In genomic region chr17:33812990-33813389, GRCm38 (mm10) we compare ENCODE assay signal across 9 mouse cellular contexts. TPM values are rescaled to one million over a fixed set of nuclear protein-coding genes. Genes with fewer than 3 reads are reported as not detected.
DNase-seq lines count a peak whose midpoint lies in the region; ATAC-seq and TF ChIP-seq lines count a peak whose summit lies in the region.
"Had no signal": no experiment of that assay in that cellular context is flagged by ENCODE, and none has a peak within 500 bp of the region (broad histone marks: within the 10 kb centered on the region; RNA-seq: fewer than 3 reads in every experiment).

No protein-coding gene starts in this region.

- H3K4me1 ChIP-seq in intestine, embryonic 16.5 days (ENCODE audit: control insufficient read depth, insufficient read depth, low read length): peaks cover 10% of the 10 kb centered on the region
- peaks cover 17% of the 10 kb centered on the region for H3K4me1 ChIP-seq in intestine, embryonic 15.5 days (replicated peaks)
- peaks cover 46% of the 10 kb centered on the region for H3K4me1 ChIP-seq in heart, embryonic 10.5 days
- H3K4me1 ChIP-seq in kidney, postnatal 0 days (replicated peaks; ENCODE audit: insufficient read depth, low read length): peaks cover 15% of the 10 kb centered on the region; the same call in 1 of the 2 replicates
- H3K4me1 ChIP-seq in stomach, embryonic 16.5 days (ENCODE audit: control insufficient read depth, insufficient read depth, low read length): peaks cover 14% of the 10 kb centered on the region
- peaks cover 9% of the 10 kb centered on the region for H3K4me1 ChIP-seq in forebrain, embryonic 14.5 days (ENCODE audit: control insufficient read depth, insufficient read depth, low read length)

- 0 out of 2 replicates have a peak overlapping the region, but pooled peaks have one; percentile 5 for H3K27ac ChIP-seq in intestine, embryonic 16.5 days (ENCODE audit: low read length)
- H3K27ac ChIP-seq in intestine, embryonic 15.5 days: no peak overlapping the region
- H3K27ac ChIP-seq in heart, embryonic 10.5 days: no peak overlapping the region
- peak overlapping the region; percentile 79 for H3K27ac ChIP-seq in kidney, postnatal 0 days
- no peak overlapping the region for H3K27ac ChIP-seq in stomach, embryonic 16.5 days (ENCODE audit: low read length)
- H3K27ac ChIP-seq in forebrain, embryonic 14.5 days (ENCODE audit: low read depth, low read length): no peak overlapping the region

- H3K36me3 ChIP-seq in intestine, embryonic 16.5 days (ENCODE audit: control insufficient read depth, insufficient read depth, low read length): no peaks in the 10 kb centered on the region
- no peaks in the 10 kb centered on the region for H3K36me3 ChIP-seq in intestine, embryonic 15.5 days
- no peaks in the 10 kb centered on the region for H3K36me3 ChIP-seq in heart, embryonic 10.5 days
- H3K36me3 ChIP-seq in kidney, postnatal 0 days (ENCODE audit: insufficient read depth, low read length): no peaks in the 10 kb centered on the region
- no peaks in the 10 kb centered on the region for H3K36me3 ChIP-seq in stomach, embryonic 16.5 days (ENCODE audit: control insufficient read depth, insufficient read depth, low read length)
- no peaks in the 10 kb centered on the region for H3K36me3 ChIP-seq in forebrain, embryonic 14.5 days (ENCODE audit: control insufficient read depth, insufficient read depth, low read length)

- H3K9ac ChIP-seq in intestine, embryonic 16.5 days (ENCODE audit: low read depth, low read length): no peak overlapping the region
- H3K9ac ChIP-seq in intestine, embryonic 15.5 days: no peak overlapping the region
- H3K9ac ChIP-seq in kidney, postnatal 0 days (ENCODE audit: low read depth, low read length): no peak overlapping the region
- 0 out of 2 replicates have a peak overlapping the region, but pooled peaks have one; percentile 11 for H3K9ac ChIP-seq in stomach, embryonic 16.5 days (ENCODE audit: low read length)
- H3K9ac ChIP-seq in forebrain, embryonic 14.5 days (ENCODE audit: low read length): no peak overlapping the region

- no peak for ATAC-seq in intestine, embryonic 16.5 days
- no peak for ATAC-seq in intestine, embryonic 15.5 days
- no peak for ATAC-seq in kidney, postnatal 0 days (replicated peaks; ENCODE audit: low FRiP score, low read depth)
- no peak for ATAC-seq in stomach, embryonic 16.5 days (ENCODE audit: insufficient read depth, low FRiP score)
- ATAC-seq in frontal cortex, adult (ENCODE audit: low TSS enrichment): no peak
- no peak for ATAC-seq in forebrain, embryonic 14.5 days

- TF ChIP-seq CTCF in kidney, postnatal 0 days (IDR thresholded peaks at IDR 0.05; ENCODE audit: low read depth): no peak

- no peaks in the 10 kb centered on the region for H3K27me3 ChIP-seq in intestine, embryonic 16.5 days (replicated peaks; ENCODE audit: control insufficient read depth, insufficient read depth, low read length)
- no peaks in the 10 kb centered on the region for H3K27me3 ChIP-seq in intestine, embryonic 15.5 days (replicated peaks)
- peaks cover 45% of the 10 kb centered on the region; the same call in 1 of the 2 replicates for H3K27me3 ChIP-seq in heart, embryonic 10.5 days (ENCODE audit: insufficient read depth, poor library complexity, severe bottlenecking)
- no peaks in the 10 kb centered on the region for H3K27me3 ChIP-seq in kidney, postnatal 0 days (ENCODE audit: insufficient read depth, low read length)
- H3K27me3 ChIP-seq in stomach, embryonic 16.5 days (ENCODE audit: control insufficient read depth, insufficient read depth, low read length): no peaks in the 10 kb centered on the region
- no peaks in the 10 kb centered on the region for H3K27me3 ChIP-seq in forebrain, embryonic 14.5 days (replicated peaks; ENCODE audit: control insufficient read depth, insufficient read depth, low read length)

- no peak overlapping the region for H3K4me3 ChIP-seq in intestine, embryonic 16.5 days (ENCODE audit: low read length)
- no peak overlapping the region for H3K4me3 ChIP-seq in intestine, embryonic 15.5 days (replicated peaks)
- 0 out of 2 replicates have a peak overlapping the region, but pooled peaks have one; percentile 15 for H3K4me3 ChIP-seq in heart, embryonic 10.5 days
- H3K4me3 ChIP-seq in kidney, postnatal 0 days (replicated peaks; ENCODE audit: low read depth, low read length): no peak overlapping the region
- no peak overlapping the region for H3K4me3 ChIP-seq in stomach, embryonic 16.5 days (replicated peaks; ENCODE audit: low read length)
- no peak overlapping the region for H3K4me3 ChIP-seq in forebrain, embryonic 14.5 days (ENCODE audit: low read depth, low read length)

- 60% methylated on average over 4 of the region's 4 CpGs for WGBS in intestine, embryonic 16.5 days
- WGBS in intestine, embryonic 15.5 days: 67% methylated on average over 4 of the region's 4 CpGs
- 50% methylated on average over 4 of the region's 4 CpGs for whole genome bisulfite sequencing in heart, embryonic 10.5 days
- WGBS in kidney, postnatal 0 days: 21% methylated on average over 4 of the region's 4 CpGs
- WGBS in stomach, embryonic 16.5 days: 56% methylated on average over 4 of the region's 4 CpGs
- 76% methylated on average over 4 of the region's 4 CpGs for WGBS in forebrain, embryonic 14.5 days

- no peaks in the 10 kb centered on the region for H3K9me3 ChIP-seq in intestine, embryonic 16.5 days (ENCODE audit: control insufficient read depth, low read length)
- no peaks in the 10 kb centered on the region for H3K9me3 ChIP-seq in intestine, embryonic 15.5 days
- H3K9me3 ChIP-seq in heart, embryonic 10.5 days: no peaks in the 10 kb centered on the region
- H3K9me3 ChIP-seq in kidney, postnatal 0 days (replicated peaks; ENCODE audit: low read length): no peaks in the 10 kb centered on the region
- no peaks in the 10 kb centered on the region for H3K9me3 ChIP-seq in stomach, embryonic 16.5 days (replicated peaks; ENCODE audit: control insufficient read depth, low read length)
- no peaks in the 10 kb centered on the region for H3K9me3 ChIP-seq in forebrain, embryonic 14.5 days (replicated peaks; ENCODE audit: control insufficient read depth, low read length)

- DNase-seq in heart, embryonic 10.5 days (ENCODE audit: low spot score): no peak
- peak; percentile 76 for DNase-seq in kidney, postnatal 0 days (ENCODE audit: low spot score)
- DNase-seq in forebrain, embryonic 14.5 days (ENCODE audit: low spot score): no peak
- DNase-seq in T-cell, adult 2 months (ENCODE audit: low spot score): no peak
- DNase-seq: cerebellum, postnatal 36 days had no signal

- H3K4me2 ChIP-seq in intestine, embryonic 16.5 days (ENCODE audit: low read depth, low read length): no peak overlapping the region
- H3K4me2 ChIP-seq in intestine, embryonic 15.5 days (replicated peaks): no peak overlapping the region
- H3K4me2 ChIP-seq in kidney, postnatal 0 days (ENCODE audit: low read length): peak overlapping the region; percentile 85
- no peak overlapping the region for H3K4me2 ChIP-seq in stomach, embryonic 16.5 days (ENCODE audit: low read depth, low read length)
- no peak overlapping the region for H3K4me2 ChIP-seq in forebrain, embryonic 14.5 days (ENCODE audit: low read length)

RNA-seq across cellular contexts. Expression of gene Kank3, which starts 2.7 kb away (rescaled TPM):
- 22.7 and 23.5 TPM in 2 replicates for polyA plus RNA-seq in intestine, embryonic 16.5 days (2015; fragmentation: Nextera tagmentation; extraction: Ambion mirVana)
- 23.0 and 30.5 TPM in 2 replicates for polyA plus RNA-seq in intestine, embryonic 15.5 days (2015; fragmentation: Nextera tagmentation; extraction: Ambion mirVana)
- 37.1 and 47.9 TPM in 2 replicates for polyA plus RNA-seq in heart, embryonic 10.5 days (2016; fragmentation: Nextera tagmentation; extraction: Ambion mirVana)
- 57.5 and 70.4 TPM in 2 replicates for polyA plus RNA-seq in kidney, postnatal 0 days (2015; fragmentation: Nextera tagmentation; extraction: Ambion mirVana)
- polyA plus RNA-seq in stomach, embryonic 16.5 days (2015; fragmentation: Nextera tagmentation; extraction: Ambion mirVana): 24.8 and 29.0 TPM in 2 replicates
- 35.6 and 37.2 TPM in 2 replicates for polyA plus RNA-seq in forebrain, embryonic 14.5 days (2014; fragmentation: Nextera tagmentation; extraction: Ambion mirVana)

RNA-seq across cellular contexts. Expression of gene Rps28, which starts 11.4 kb away (rescaled TPM):
- polyA plus RNA-seq in intestine, embryonic 16.5 days (2015; fragmentation: Nextera tagmentation; extraction: Ambion mirVana): 838 and 894 TPM in 2 replicates
- 1,025 and 1,054 TPM in 2 replicates for polyA plus RNA-seq in intestine, embryonic 15.5 days (2015; fragmentation: Nextera tagmentation; extraction: Ambion mirVana)
- polyA plus RNA-seq in heart, embryonic 10.5 days (2016; fragmentation: Nextera tagmentation; extraction: Ambion mirVana): 576 and 657 TPM in 2 replicates
- 1,262 and 1,465 TPM in 2 replicates for polyA plus RNA-seq in kidney, postnatal 0 days (2015; fragmentation: Nextera tagmentation; extraction: Ambion mirVana)
- 740 and 935 TPM in 2 replicates for polyA plus RNA-seq in stomach, embryonic 16.5 days (2015; fragmentation: Nextera tagmentation; extraction: Ambion mirVana)
- polyA plus RNA-seq in forebrain, embryonic 14.5 days (2014; fragmentation: Nextera tagmentation; extraction: Ambion mirVana): 624 and 885 TPM in 2 replicates

RNA-seq across cellular contexts. Expression of gene Ndufa7, which starts 11.4 kb away (rescaled TPM):
- polyA plus RNA-seq in intestine, embryonic 16.5 days (2015; fragmentation: Nextera tagmentation; extraction: Ambion mirVana): 533 and 550 TPM in 2 replicates
- 492 and 540 TPM in 2 replicates for polyA plus RNA-seq in intestine, embryonic 15.5 days (2015; fragmentation: Nextera tagmentation; extraction: Ambion mirVana)
- polyA plus RNA-seq in heart, embryonic 10.5 days (2016; fragmentation: Nextera tagmentation; extraction: Ambion mirVana): 482 and 487 TPM in 2 replicates
- 574 and 620 TPM in 2 replicates for polyA plus RNA-seq in kidney, postnatal 0 days (2015; fragmentation: Nextera tagmentation; extraction: Ambion mirVana)
- 442 and 446 TPM in 2 replicates for polyA plus RNA-seq in stomach, embryonic 16.5 days (2015; fragmentation: Nextera tagmentation; extraction: Ambion mirVana)
- 461 and 608 TPM in 2 replicates for polyA plus RNA-seq in forebrain, embryonic 14.5 days (2014; fragmentation: Nextera tagmentation; extraction: Ambion mirVana)

RNA-seq across cellular contexts. Expression of gene Cd320, which starts 29.9 kb away (rescaled TPM):
- polyA plus RNA-seq in intestine, embryonic 16.5 days (2015; fragmentation: Nextera tagmentation; extraction: Ambion mirVana): 47.6 and 53.8 TPM in 2 replicates
- 53.3 and 61.3 TPM in 2 replicates for polyA plus RNA-seq in intestine, embryonic 15.5 days (2015; fragmentation: Nextera tagmentation; extraction: Ambion mirVana)
- polyA plus RNA-seq in heart, embryonic 10.5 days (2016; fragmentation: Nextera tagmentation; extraction: Ambion mirVana): 61.6 and 75.7 TPM in 2 replicates
- 101 and 109 TPM in 2 replicates for polyA plus RNA-seq in kidney, postnatal 0 days (2015; fragmentation: Nextera tagmentation; extraction: Ambion mirVana)
- polyA plus RNA-seq in stomach, embryonic 16.5 days (2015; fragmentation: Nextera tagmentation; extraction: Ambion mirVana): 52.0 and 54.0 TPM in 2 replicates
- 66.8 and 86.0 TPM in 2 replicates for polyA plus RNA-seq in forebrain, embryonic 14.5 days (2014; fragmentation: Nextera tagmentation; extraction: Ambion mirVana)

RNA-seq across cellular contexts. Expression of gene Angptl4, which starts 31.4 kb away (rescaled TPM):
- 22.4 and 24.5 TPM in 2 replicates for polyA plus RNA-seq in intestine, embryonic 16.5 days (2015; fragmentation: Nextera tagmentation; extraction: Ambion mirVana)
- polyA plus RNA-seq in intestine, embryonic 15.5 days (2015; fragmentation: Nextera tagmentation; extraction: Ambion mirVana): 20.7 and 23.4 TPM in 2 replicates
- 7.4 and 19.8 TPM in 2 replicates for polyA plus RNA-seq in heart, embryonic 10.5 days (2016; fragmentation: Nextera tagmentation; extraction: Ambion mirVana)
- 51.4 and 58.9 TPM in 2 replicates for polyA plus RNA-seq in kidney, postnatal 0 days (2015; fragmentation: Nextera tagmentation; extraction: Ambion mirVana)
- polyA plus RNA-seq in stomach, embryonic 16.5 days (2015; fragmentation: Nextera tagmentation; extraction: Ambion mirVana): 25.8 and 30.7 TPM in 2 replicates
- 15.2 and 15.8 TPM in 2 replicates for polyA plus RNA-seq in forebrain, embryonic 14.5 days (2014; fragmentation: Nextera tagmentation; extraction: Ambion mirVana)

Comparison
In these comparisons a context has a peak if more than half of its experiments do, and no peak if none do; other contexts are left out.
1. H3K27ac ChIP-seq: peak in intestine, embryonic 16.5 days (single experiment) and kidney, postnatal 0 days (single experiment); none in intestine, embryonic 15.5 days (single experiment), heart, embryonic 10.5 days (single experiment), stomach, embryonic 16.5 days (single experiment) and forebrain, embryonic 14.5 days (single experiment).